ENCODE assay signal across 17 mouse cellular contexts in the genomic region with DNA sequence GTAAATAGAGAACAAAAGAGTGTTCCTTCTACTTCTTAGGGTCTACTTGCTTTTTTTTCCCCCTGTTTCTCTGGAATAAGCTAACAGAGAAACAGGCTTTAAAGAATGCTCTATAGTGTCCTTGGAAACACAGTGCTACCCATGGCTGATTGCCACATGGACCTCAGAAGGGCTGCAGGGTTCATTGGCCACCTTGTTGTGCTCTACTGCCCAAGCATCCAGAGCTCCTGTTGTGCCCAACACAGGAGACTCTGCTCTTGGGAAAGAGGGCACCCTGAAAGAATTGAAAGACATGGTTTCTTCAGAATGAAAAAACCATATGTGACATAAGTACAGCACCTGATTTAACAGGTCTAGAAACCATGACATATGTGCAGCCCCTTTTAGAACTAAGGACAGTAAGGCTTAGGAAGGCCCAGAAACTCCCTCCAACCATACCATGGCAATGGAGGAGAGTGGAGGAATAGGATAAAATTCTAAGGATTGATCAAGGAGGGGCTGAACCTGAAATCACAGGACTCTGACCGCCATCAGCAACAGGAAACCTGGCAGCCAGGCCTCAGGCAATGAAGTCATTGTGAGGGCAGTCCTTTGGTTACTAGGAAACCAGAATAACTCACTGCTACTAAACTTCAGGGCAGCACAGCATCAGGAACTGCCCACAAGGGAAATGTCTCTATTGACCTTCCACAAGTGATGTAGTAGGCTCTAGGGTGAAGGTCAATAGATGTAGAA. TPM values are rescaled to one million over a fixed set of nuclear protein-coding genes. Genes with fewer than 3 reads are reported as not detected.
A peak's percentile ranks its signal among the peaks of the same experiment; 100 is the strongest.
DNase-seq lines count a peak whose midpoint lies in the region.
"Had no signal": no experiment of that assay in that cellular context is flagged by ENCODE, and none has a peak within 500 bp of the region (broad histone marks: within the 10 kb centered on the region; RNA-seq: fewer than 3 reads in every experiment).

No protein-coding gene starts in this region.

- DNase-seq in kidney, adult 18-20 months: peak; percentile 70
- peak; percentile 94 for DNase-seq in kidney, adult 9 months
- DNase-seq in kidney, postnatal 10 days: peak; percentile 74
- DNase-seq in mesoderm, embryonic 11.5 days (ENCODE audit: low read depth, low spot score): peak; percentile 14
- no peak for DNase-seq in cerebellum, adult 9-10 months
- no peak for DNase-seq in left cerebral cortex, postnatal 36 days (ENCODE audit: low spot score in 2 of 2)
- DNase-seq in adipocyte (ENCODE audit: low spot score): no peak
- DNase-seq: adrenal gland, adult 8-10 months; B cell, adult 2 months; cerebellum, adult 8-10 months; embryo, embryonic 11 days; heart, postnatal 10 days; layer of hippocampus, adult 9-11 months; liver, postnatal 0 days; lung, postnatal 36 days; thymus, adult 18-20 months; thymus, postnatal 25 days had no signal

- intact Hi-C loops in left cerebral cortex, postnatal 36 days (cut with DNase I): no loop called here

RNA-seq across cellular contexts. Expression of gene Acp6, which starts 53.7 kb away (rescaled TPM):
- 10 to 100 TPM; 19.4 to 32.4 TPM for total RNA-seq in left cerebral cortex, postnatal 36 days (2021)

Comparison
In these comparisons a context has a peak if more than half of its experiments do, and no peak if none do; other contexts are left out.
1. DNase-seq: peak in kidney, adult 18-20 months (single experiment), kidney, adult 9 months (single experiment), kidney, postnatal 10 days (single experiment) and mesoderm, embryonic 11.5 days (single experiment); none in cerebellum, adult 9-10 months (single experiment), left cerebral cortex, postnatal 36 days (0 of 2) and adipocyte (single experiment).